Mouse (Mus musculus) erythroblast, embryonic 14.5 days (primary cell): Measurements from ENCODE around the gene Scp2.

Source experiments
- GATA1 ChIP-seq: IDR thresholded peaks from 2 replicates; pipeline ENCODE4 v1.6.1; 2012; ENCODE audit warnings: low read length, inconsistent platforms, mixed read lengths
- TAL1 ChIP-seq: IDR thresholded peaks from 3 replicates; pipeline ENCODE4 v1.6.1; 2012; ENCODE audit warnings: low read length, inconsistent platforms, mixed read lengths

DNA sequence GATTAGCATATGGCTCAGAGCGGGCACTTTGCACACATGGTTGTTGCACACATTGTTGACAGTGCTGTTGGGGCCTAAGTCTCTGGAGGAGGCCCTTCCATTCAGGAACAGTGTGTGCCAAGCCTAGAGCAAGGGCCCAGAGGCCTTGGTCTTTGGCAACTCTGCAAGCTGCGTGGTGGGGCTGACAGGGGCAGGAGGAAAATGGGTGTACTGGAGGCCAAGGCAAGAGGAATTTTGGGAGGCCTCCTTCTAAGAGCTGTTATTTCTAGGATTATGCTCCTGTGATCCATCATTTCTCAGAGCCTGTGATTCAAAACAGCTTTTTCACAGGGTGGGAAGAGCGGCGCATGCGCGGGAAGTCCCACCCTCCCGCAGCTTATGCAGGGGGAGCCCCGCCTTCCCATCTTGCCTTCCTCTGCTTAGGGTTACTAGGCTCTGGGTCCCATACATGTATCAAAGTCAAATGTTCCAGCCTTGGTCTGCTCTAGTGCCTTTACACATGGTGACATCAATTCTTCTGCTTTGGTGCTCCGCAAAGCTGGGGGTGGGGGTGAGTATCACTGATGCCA lies 148.3 kb downstream of the Scp2 start:
- TF ChIP-seq GATA1 (no peak), TAL1 (no peak)
